Mouse (Mus musculus) heart, postnatal 0 days (tissue): ENCODE data around the gene Gm10912.

Experiments
- CTCF ChIP-seq: IDR thresholded peaks from 2 replicates; pipeline ENCODE4 v1.5.1; 2016; ENCODE audit warnings: antibody characterized with exemption, control low read depth, low read depth
- EP300 ChIP-seq: IDR thresholded peaks from 2 replicates; pipeline ENCODE4 v1.6.1; 2016; ENCODE audit warnings: antibody characterized with exemption, low read depth

GRCm38 (mm10) chr2:104042766-104043165, 22.9 kb upstream of the Gm10912 start:
- no peak for TF ChIP-seq CTCF
- TF ChIP-seq EP300, result no peak
